Mouse (Mus musculus) ES-E14 (cell line): ENCODE results near the gene Coa7.

Experiments used
- HCFC1 ChIP-seq: IDR thresholded peaks from 2 replicates; pipeline ENCODE4 v1.6.1; 2012; ENCODE audit warnings: low read length, inconsistent platforms, borderline replicate concordance; ENCODE audit not compliant: insufficient read depth
- MAFK ChIP-seq: IDR thresholded peaks from 2 replicates; pipeline ENCODE4 v1.6.1; 2014; ENCODE audit warnings: mild to moderate bottlenecking, low read depth, low read length, inconsistent platforms; ENCODE audit not compliant: insufficient read depth
- ZC3H11A ChIP-seq: IDR thresholded peaks from 2 replicates; pipeline ENCODE4 v1.6.1; 2012; ENCODE audit warnings: low read depth, mild to moderate bottlenecking, inconsistent platforms, low read length, borderline replicate concordance
- ZNF384 ChIP-seq: IDR thresholded peaks from 2 replicates; pipeline ENCODE4 v1.6.1; 2012; ENCODE audit warnings: low read depth, low read length, inconsistent platforms

- TF ChIP-seq HCFC1 = no peak
- TF ChIP-seq MAFK = no peak
- no peak for TF ChIP-seq ZNF384
- TF ChIP-seq ZC3H11A = no peak
Observed at GRCm38 (mm10) chr4:108318649-108319615, 9.0 kb upstream of the Coa7 start.
